Mouse (Mus musculus) ZHBTc4 (cell line): ENCODE data around the gene Lamp2.
"Not testable (repeated sequence)": the region's sequence is repeated elsewhere in the genome, so short reads cannot be mapped to it uniquely, and the experiment has no call there.

Experiments
- DNase-seq: peaks from one replicate; pipeline ENCODE4 v3.0.0-alpha.2; 2011; ENCODE audit warnings: low read depth, low spot score

Lamp2 gene

GRCm38 (mm10) chrX:38455890-38456634 lies at the start of gene Lamp2:
Lamp2 (minus strand) TSS chrX:38456454.
- DNase-seq = peak; percentile 91

GRCm38 (mm10) chrX:38504846-38505245 lies 48.6 kb upstream of the Lamp2 start:
- peak; percentile 30 for DNase-seq

DNA sequence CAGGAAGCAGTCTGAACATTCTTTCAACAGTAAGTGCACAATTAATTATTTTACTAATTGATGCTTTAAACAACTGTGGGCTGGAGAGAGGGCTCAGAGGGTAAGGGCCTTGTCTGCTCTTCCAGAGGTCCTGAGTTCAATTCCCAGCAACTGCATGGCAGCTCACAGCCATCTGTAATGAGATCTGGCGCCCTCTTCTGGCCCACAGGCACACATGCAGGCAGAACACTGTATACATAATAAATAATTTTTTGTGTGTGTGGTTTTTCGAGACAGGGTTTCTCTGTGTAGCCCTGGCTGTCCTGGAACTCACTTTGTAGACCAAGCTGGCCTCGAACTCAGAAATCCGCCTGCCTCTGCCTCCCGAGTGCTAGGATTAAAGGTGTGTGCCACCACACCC lies 45.9 kb upstream of the Lamp2 start:
- peak; percentile 37 for DNase-seq

- not testable (repeated sequence) for DNase-seq
These were observed 29.2 kb upstream of the Lamp2 start for GRCm38 (mm10) chrX:38485464-38485863.

GRCm38 (mm10) chrX:38478583-38478982 lies 22.3 kb upstream of the Lamp2 start:
- DNase-seq = no peak

- DNase-seq = peak; percentile 95
These were observed 17.5 kb upstream of the Lamp2 start for GRCm38 (mm10) chrX:38473537-38474299.

- DNase-seq = peak; percentile 58
These were observed 16.9 kb upstream of the Lamp2 start for GRCm38 (mm10) chrX:38473164-38473536.

DNA sequence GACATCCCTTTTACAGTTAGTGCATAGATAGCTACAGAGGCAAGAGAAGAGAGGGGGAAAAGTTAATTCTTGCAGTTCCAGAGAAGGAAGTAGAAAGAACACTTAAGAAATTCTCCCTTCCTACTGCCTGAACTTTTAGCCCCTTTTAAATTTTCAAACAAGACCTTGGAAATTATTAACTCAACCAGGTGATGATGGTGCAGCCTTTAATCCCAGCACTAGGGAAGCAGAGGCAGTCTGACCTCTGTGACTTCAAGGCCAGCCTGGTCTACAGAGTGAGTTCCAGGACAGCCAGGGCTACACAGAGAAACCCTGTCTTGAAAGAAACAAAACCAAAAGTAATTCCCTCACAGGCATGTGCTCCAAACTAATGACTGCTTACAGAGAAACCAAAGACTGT lies 10.0 kb upstream of the Lamp2 start:
- no peak for DNase-seq

DNA sequence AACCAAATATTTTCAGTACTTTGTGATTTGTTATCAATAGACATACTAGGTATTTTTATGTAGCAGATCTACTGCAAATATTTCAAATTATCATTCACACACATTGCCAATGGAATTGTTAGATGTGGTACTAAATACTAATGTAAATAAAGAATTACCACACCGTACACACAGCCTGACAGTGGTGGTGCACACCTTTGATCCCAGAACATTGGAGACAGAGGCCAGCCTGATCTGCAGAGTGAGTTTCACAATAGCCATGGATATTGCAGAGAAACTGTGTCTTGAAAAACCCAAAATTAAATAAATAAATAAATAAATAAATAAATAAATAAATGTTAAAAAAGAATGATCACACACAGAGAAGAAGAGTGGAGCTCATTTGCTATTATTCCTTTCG lies 6.9 kb upstream of the Lamp2 start:
- no peak for DNase-seq

GRCm38 (mm10) chrX:38462101-38462500 lies 5.8 kb upstream of the Lamp2 start:
- DNase-seq = no peak

DNA sequence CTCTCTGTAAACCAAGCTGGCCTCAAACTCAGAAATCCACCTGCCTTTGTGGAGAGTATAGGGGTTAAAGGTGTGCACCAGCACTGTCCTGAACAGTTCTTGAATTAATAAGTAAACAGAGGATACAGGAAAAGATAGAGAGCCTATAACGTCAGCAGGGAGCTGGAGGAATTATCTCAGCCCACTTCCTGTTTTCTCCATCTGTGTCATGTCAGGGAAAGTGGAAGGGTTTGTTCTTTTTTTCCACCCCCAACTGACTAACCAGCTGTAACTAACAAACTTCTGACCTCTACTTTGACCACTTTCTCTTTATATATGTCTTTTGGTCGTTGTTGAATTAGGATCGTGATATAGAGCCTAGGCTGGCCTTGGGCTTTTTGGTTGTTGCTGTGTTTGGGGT lies 4.6 kb upstream of the Lamp2 start:
- no peak for DNase-seq

- DNase-seq = no peak
These were observed 2.8 kb upstream of the Lamp2 start for GRCm38 (mm10) chrX:38459076-38459475.

GRCm38 (mm10) chrX:38456635-38457006 lies 367 bp upstream of the Lamp2 start:
- no peak for DNase-seq

GRCm38 (mm10) chrX:38455474-38455873 lies 780 bp downstream of the Lamp2 start:
- no peak for DNase-seq

DNA sequence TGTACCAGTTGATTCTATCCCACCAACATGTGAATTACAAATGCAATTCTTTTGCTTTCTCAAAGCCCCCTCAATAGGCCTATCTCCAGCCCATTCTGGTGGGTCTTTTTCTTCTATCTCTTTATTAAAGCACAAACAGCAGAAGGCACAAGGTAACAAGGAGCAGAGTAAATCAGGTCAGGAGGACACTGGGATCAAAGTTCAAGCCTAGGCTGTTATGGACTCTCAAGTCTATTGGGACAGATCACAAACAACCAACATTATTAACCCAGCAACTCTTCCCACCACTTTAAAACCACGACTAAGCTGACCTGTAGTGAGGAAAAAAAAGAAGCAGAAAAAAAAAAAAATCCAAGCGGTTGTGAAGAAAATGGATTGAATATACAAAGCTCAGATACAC lies 1.4 kb downstream of the Lamp2 start:
- no peak for DNase-seq

DNA sequence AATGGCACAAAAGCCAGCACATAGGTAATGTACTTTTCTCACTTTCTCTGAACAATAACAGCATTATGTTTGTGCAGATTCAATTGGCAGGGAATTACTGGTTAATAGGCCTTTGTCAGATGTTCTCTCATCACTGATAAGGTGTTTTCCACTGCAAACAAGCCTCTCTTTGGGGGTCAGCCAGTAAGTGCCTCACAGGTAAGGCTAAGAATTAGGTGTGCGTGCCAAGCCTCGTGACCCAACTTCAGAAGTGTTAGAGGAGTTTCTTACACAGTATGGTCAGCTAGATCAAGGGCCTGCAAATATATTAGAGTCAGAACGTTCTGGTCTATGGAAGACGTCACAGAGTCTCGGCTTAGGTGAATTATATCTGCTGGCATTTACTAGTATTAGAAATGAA lies 2.3 kb downstream of the Lamp2 start:
- DNase-seq = no peak

DNA sequence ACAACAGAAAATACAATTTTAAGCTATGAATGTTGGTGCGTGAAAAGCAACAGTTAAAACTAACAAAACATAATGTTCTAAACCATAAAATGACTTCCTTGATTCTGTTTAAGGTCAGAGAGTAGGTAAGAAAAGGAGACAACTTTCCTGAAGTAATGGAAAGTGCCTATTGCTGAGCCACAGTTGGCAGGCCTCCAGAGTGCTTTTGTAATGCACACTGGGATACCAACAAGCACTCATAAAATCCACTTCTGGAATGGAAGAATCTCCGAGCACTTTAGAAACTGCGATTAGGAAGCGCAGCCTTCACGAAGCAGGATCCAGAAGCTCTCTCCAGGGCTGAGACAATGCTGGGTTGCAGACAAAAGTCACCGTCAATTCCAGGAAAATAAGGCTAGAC lies 5.8 kb downstream of the Lamp2 start:
- DNase-seq = no peak

- peak; percentile 23 for DNase-seq
These were observed 10.5 kb downstream of the Lamp2 start for GRCm38 (mm10) chrX:38445705-38446104.

DNA sequence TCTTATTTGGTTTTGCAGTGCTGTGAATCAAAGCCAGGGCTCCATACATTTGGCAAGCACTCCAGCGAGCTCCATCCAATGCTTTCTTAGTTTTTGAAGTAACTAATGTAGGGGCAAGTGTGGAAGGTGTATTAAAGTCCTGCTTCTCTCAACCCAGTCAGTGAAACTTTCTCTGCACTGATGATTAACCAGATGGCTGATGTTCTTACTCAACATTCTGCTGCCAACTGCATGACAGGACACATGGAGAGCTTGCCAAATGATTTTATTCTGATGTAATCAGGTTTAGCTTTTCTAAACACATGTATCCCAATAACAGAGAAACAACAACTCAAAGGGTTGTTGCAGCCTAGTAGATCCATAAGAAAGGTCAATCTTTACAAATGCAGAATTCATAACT lies 13.8 kb downstream of the Lamp2 start:
- no peak for DNase-seq

- no peak for DNase-seq
These were observed 16.6 kb downstream of the Lamp2 start for GRCm38 (mm10) chrX:38439629-38440028.

- peak; percentile 83 for DNase-seq
These were observed 18.0 kb downstream of the Lamp2 start for GRCm38 (mm10) chrX:38438147-38438791.

DNA sequence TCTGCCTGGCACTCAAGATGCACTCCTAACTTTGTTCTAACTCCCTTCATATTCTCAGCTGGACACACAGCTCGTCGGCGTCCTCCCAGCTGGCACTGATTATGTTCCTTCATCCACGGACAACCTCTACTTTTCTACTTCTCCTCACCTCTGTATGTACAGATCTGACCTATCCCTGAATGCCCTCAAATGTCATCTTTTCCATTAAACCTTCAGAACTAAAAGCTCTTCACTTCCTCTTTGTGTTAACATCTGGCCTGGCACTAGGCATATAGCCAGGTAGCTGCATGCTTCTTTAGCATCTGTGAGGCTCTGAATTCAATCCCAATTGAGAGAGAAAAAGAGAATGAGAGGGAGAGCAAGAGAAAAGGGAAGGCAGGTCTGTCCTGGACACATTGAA lies 26.8 kb downstream of the Lamp2 start:
- DNase-seq = no peak
